Mouse (Mus musculus) C2C12 (cell line): ENCODE measurements at regions not wholly inside any gene's neighbourhood (a gene's known extent, or its start where the extent isn't known, plus 50 kb on each side); places are given as distances from the start of the nearest gene placed in this dataset.
A peak's percentile ranks its signal among the peaks of the same experiment; 100 is the strongest.

ENCODE experiments used
- CEBPB ChIP-seq: IDR thresholded peaks from one replicate; pipeline ENCODE4 v1.6.1; 2011; ENCODE audit warnings: low read depth, mild to moderate bottlenecking, control low read depth, moderate library complexity
- CTCF ChIP-seq: IDR thresholded peaks from one replicate; pipeline ENCODE4 v1.5.1; 2011; ENCODE audit not compliant: control insufficient read depth, insufficient read depth, insufficient read length
- MAX ChIP-seq: IDR thresholded peaks from one replicate; pipeline ENCODE4 v1.6.1; 2011; ENCODE audit warnings: mild to moderate bottlenecking, control low read depth
- MYOD1 ChIP-seq: IDR thresholded peaks from one replicate; pipeline ENCODE4 v1.6.1; 2011; ENCODE audit warnings: low read depth; ENCODE audit not compliant: control insufficient read depth, insufficient read length
- MYOG ChIP-seq: IDR thresholded peaks from one replicate; pipeline ENCODE4 v1.6.1; 2011; ENCODE audit not compliant: control insufficient read depth, insufficient read length; ENCODE audit errors: extremely low read depth

DNA sequence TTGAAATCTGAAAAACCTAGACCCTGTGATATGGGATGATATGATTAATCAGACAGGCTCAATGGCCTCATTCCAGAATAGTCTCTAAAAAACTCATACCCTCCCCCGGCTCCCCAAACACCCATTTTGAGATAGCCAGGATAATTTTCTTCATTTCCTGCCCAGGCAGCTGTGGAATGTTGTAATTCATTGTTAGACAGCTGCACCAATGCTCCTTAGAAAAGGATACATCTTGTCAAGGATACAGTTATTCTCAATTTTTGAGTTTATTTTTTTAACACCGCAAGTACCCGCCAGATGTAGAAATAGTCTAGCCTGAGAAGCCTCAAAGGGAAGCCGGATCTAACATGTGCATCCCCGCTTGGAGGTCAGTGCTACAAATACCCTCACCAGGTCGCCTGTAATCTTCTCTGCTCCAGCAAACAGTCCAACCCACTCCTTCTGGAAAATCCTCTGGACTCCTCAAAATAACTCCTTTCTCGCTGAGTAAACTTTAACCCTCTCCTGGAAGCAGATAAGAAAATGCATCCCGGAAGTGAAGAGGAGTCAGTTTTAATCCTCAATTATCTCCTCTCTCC lies 673.1 kb downstream of the Diaph3 start:
- TF ChIP-seq CTCF = no peak
- TF ChIP-seq MYOG = no peak
- peak; percentile 77 for TF ChIP-seq MYOD1
- TF ChIP-seq MAX = no peak
- TF ChIP-seq CEBPB = no peak
